Mouse (Mus musculus): ENCODE measurements at regions not wholly inside any gene's neighbourhood (a gene's known extent, or its start where the extent isn't known, plus 50 kb on each side); places are given as distances from the start of the nearest gene placed in this dataset.

GRCm38 (mm10) chr1:133501016-133501415, 76.8 kb upstream of the Sox13 start:
- ATAC-seq (ENCODE audit: insufficient read depth) (no peak), DNase-seq (no peak)
- Histone ChIP-seq H3K4me1 (ENCODE audit: insufficient read depth) (no peaks in the 10 kb centered on the region), H3K27ac (ENCODE audit: low read depth) (no peak overlapping the region), H3K4me2 (no peak overlapping the region), H3K9me3 (ENCODE audit: low read depth, low read length) (no peaks in the 10 kb centered on the region), H3K27me3 (ENCODE audit: insufficient read depth, low read length) (no peaks in the 10 kb centered on the region), H3K9ac (no peak overlapping the region), H3K36me3 (ENCODE audit: insufficient read depth) (no peaks in the 10 kb centered on the region), H3K4me3 (ENCODE audit: low read depth, low read length) (no peak overlapping the region)
- 73% methylated on average over 13 of the region's 13 CpGs for WGBS
- no peak for TF ChIP-seq CTCF (IDR thresholded peaks at IDR 0.05; ENCODE audit: low read depth)

DNA sequence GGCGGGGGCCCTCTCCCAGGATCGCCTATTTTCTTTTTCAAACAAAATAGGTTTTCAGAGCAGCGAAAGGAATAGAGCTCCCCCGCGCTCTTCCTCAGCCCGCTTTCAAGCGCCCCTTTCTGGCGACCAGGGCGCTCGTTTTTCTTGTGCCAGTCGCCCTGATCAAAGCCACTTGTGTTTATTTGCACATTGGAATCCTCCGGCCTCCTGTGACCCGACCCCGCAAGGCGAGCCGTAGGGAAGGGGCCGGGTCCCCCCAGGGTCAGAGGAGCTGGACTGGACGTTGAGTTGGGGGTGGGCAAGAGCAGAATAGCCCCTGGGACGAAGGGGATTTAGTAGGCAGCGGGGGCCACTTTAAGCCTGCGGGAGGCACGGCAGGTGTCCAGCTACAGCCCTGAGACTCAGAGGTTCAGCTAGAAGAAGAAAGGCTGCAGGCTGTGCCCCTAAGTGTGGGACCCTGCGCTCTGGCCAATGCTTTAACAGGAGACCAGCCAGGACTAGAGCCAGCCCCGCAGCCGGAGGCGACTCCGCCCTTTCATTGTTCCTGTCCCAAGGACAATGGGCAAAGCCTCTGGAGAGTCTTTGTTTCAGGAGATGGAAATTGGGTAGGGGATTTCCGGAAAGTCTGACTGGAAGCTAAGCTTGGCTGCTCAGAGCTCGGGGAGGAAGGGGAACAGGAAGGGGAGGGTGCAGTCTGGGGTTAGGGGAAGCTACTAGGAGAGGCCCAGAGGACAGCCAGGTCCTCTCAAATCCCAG, 69.0 kb upstream of the Sox13 start:
- no peak for TF ChIP-seq CTCF (IDR thresholded peaks at IDR 0.05; ENCODE audit: low read depth)
- 2% methylated on average over 29 of the region's 29 CpGs for WGBS
- H3K4me2 ChIP-seq, result peak overlapping the region; percentile 94

GRCm38 (mm10) chr1:133492291-133492985, 68.3 kb upstream of the Sox13 start:
- Histone ChIP-seq H3K9ac (peak overlapping the region; percentile 66), H3K36me3 (ENCODE audit: insufficient read depth) (no peaks in the 10 kb centered on the region), H3K9me3 (ENCODE audit: low read depth, low read length) (no peaks in the 10 kb centered on the region), H3K4me2 (peak overlapping the region; percentile 94), H3K4me3 (ENCODE audit: low read depth, low read length) (peak overlapping the region; percentile 35), H3K27ac (ENCODE audit: low read depth) (peak overlapping the region; percentile 89), H3K4me1 (ENCODE audit: insufficient read depth) (peaks cover 17% of the 10 kb centered on the region), H3K27me3 (ENCODE audit: insufficient read depth, low read length) (no peaks in the 10 kb centered on the region)
- DNase-seq (peak; percentile 69), ATAC-seq (ENCODE audit: insufficient read depth) (peak; percentile 82)
- 6% methylated on average over 11 of the region's 11 CpGs for WGBS
- peak; percentile 27; the same call in 1 of the 2 replicates for TF ChIP-seq CTCF (IDR thresholded peaks at IDR 0.05; ENCODE audit: low read depth)

More for the DNA sequence above, 69.0 kb upstream of the Sox13 start:
- DNase-seq, result peak; percentile 78
- H3K4me3 ChIP-seq (ENCODE audit: low read depth, low read length), result peak overlapping the region; percentile 35
- H3K27me3 ChIP-seq (ENCODE audit: insufficient read depth, low read length), result no peaks in the 10 kb centered on the region
- H3K4me1 ChIP-seq (ENCODE audit: insufficient read depth), result peaks cover 17% of the 10 kb centered on the region
- peak; percentile 74 for ATAC-seq (ENCODE audit: insufficient read depth)
- H3K27ac ChIP-seq (ENCODE audit: low read depth), result peak overlapping the region; percentile 89
- no peaks in the 10 kb centered on the region for H3K36me3 ChIP-seq (ENCODE audit: insufficient read depth)
- no peaks in the 10 kb centered on the region for H3K9me3 ChIP-seq (ENCODE audit: low read depth, low read length)
- H3K9ac ChIP-seq, result peak overlapping the region; percentile 66

- no peak; the same call in 1 of the 2 replicates for ATAC-seq (ENCODE audit: insufficient read depth)
- Histone ChIP-seq H3K9ac (no peak overlapping the region; the same call in 1 of the 2 replicates), H3K27ac (ENCODE audit: low read depth) (peak overlapping the region; percentile 89), H3K4me2 (peak overlapping the region; percentile 94), H3K27me3 (ENCODE audit: insufficient read depth, low read length) (no peaks in the 10 kb centered on the region), H3K36me3 (ENCODE audit: insufficient read depth) (no peaks in the 10 kb centered on the region), H3K9me3 (ENCODE audit: low read depth, low read length) (no peaks in the 10 kb centered on the region), H3K4me1 (ENCODE audit: insufficient read depth) (peaks cover 17% of the 10 kb centered on the region), H3K4me3 (ENCODE audit: low read depth, low read length) (no peak overlapping the region)
- DNase-seq, result no peak
- TF ChIP-seq CTCF (IDR thresholded peaks at IDR 0.05; ENCODE audit: low read depth), result peak; percentile 35
- 8% methylated on average over 4 of the region's 4 CpGs for WGBS
Measured at GRCm38 (mm10) chr1:133491857-133492290, 67.7 kb upstream of the Sox13 start.

DNA sequence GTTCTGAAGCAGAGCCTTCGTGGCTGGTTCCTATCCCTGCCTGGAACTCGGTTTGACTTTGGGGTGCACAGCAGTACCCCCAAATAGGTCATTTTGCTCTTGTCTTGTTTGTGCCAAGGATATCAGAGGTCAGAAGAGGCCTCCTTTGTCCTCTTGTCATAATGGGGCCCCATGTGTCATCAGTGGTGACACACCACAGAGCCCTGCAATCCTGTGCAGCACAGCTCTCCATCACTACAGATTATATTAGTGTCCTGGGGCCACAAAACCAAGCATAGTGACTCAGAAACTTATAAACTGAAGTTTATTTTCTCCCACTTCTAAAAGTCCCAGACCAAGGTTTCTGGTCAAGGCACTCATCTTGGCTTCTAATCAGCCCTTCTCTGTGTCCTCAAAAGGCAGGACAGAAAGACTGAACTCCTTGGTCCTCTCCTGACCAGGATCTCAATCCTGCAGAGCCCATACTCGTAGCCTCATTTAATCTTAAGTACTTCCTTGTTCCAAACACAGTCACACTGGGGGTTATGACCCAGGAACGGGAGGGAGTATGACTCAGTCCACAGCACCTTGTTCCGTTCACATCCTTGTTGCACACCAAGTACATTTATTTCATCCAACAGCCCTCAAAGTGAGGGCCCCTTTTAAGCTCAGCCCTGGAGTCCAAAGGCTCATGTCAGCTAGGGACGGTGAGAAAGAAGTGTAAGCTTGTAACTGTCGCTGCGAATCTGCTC, 63.2 kb upstream of the Sox13 start:
- Histone ChIP-seq H3K9me3 (ENCODE audit: low read depth, low read length) (no peaks in the 10 kb centered on the region), H3K4me1 (ENCODE audit: insufficient read depth) (peaks cover 10% of the 10 kb centered on the region; the same call in 1 of the 2 replicates), H3K9ac (no peak overlapping the region), H3K36me3 (ENCODE audit: insufficient read depth) (no peaks in the 10 kb centered on the region), H3K4me3 (ENCODE audit: low read depth, low read length) (no peak overlapping the region), H3K27ac (ENCODE audit: low read depth) (no peak overlapping the region), H3K27me3 (ENCODE audit: insufficient read depth, low read length) (no peaks in the 10 kb centered on the region), H3K4me2 (no peak overlapping the region)
- DNase-seq, result no peak
- 60% methylated on average over 8 of the region's 8 CpGs for WGBS
- no peak for TF ChIP-seq CTCF (IDR thresholded peaks at IDR 0.05; ENCODE audit: low read depth)
- ATAC-seq (ENCODE audit: insufficient read depth), result no peak

- Histone ChIP-seq H3K27me3 (ENCODE audit: insufficient read depth, low read length) (no peaks in the 10 kb centered on the region), H3K4me3 (ENCODE audit: low read depth, low read length) (no peak overlapping the region), H3K36me3 (ENCODE audit: insufficient read depth) (no peaks in the 10 kb centered on the region), H3K9ac (no peak overlapping the region), H3K4me1 (ENCODE audit: insufficient read depth) (0 out of 2 replicates have a peak, but pooled peaks cover 5% of the 10 kb centered on the region), H3K4me2 (peak overlapping the region; percentile 31; the same call in 1 of the 2 replicates), H3K9me3 (ENCODE audit: low read depth, low read length) (no peaks in the 10 kb centered on the region), H3K27ac (ENCODE audit: low read depth) (no peak overlapping the region)
- peak; percentile 56 for TF ChIP-seq CTCF (IDR thresholded peaks at IDR 0.05; ENCODE audit: low read depth)
- ATAC-seq (ENCODE audit: insufficient read depth), result no peak; the same call in 1 of the 2 replicates
- DNase-seq, result peak; percentile 69
- 9% methylated on average over 10 of the region's 10 CpGs for WGBS
Measured at GRCm38 (mm10) chr1:133486370-133486769, 62.2 kb upstream of the Sox13 start.

All from lung, embryonic 14.5 days (tissue).